Mouse (Mus musculus): ENCODE measurements around the gene Slamf9.

Gene Slamf9

GRCm38 (mm10) chr1:172514551-172515268 lies 39.6 kb downstream of the Slamf9 start:
- no peak for DNase-seq (ENCODE audit: low read depth)

- DNase-seq (ENCODE audit: low read depth): no peak
These were observed 40.2 kb downstream of the Slamf9 start for GRCm38 (mm10) chr1:172515396-172515795.

- DNase-seq (ENCODE audit: low read depth): no peak
These were observed 42.9 kb downstream of the Slamf9 start for GRCm38 (mm10) chr1:172518013-172518412.

GRCm38 (mm10) chr1:172519644-172520043 lies 44.5 kb downstream of the Slamf9 start:
- no peak for DNase-seq (ENCODE audit: low read depth)

GRCm38 (mm10) chr1:172520576-172521440 lies 45.6 kb downstream of the Slamf9 start, which contains the start of gene Cfap45:
Gene Cfap45 (plus strand): TSS chr1:172520801.
- DNase-seq (ENCODE audit: low read depth): no peak

- DNase-seq (ENCODE audit: low read depth): no peak
These were observed 47.4 kb downstream of the Slamf9 start for GRCm38 (mm10) chr1:172522524-172522923.

GRCm38 (mm10) chr1:172523699-172524101 lies 48.5 kb downstream of the Slamf9 start:
- DNase-seq (ENCODE audit: low read depth): no peak

GRCm38 (mm10) chr1:172525027-172525764 lies 50.0 kb downstream of the Slamf9 start:
- DNase-seq (ENCODE audit: low read depth): peak; percentile 80

- no peak for DNase-seq (ENCODE audit: low read depth)
These were observed 50.8 kb downstream of the Slamf9 start for GRCm38 (mm10) chr1:172525971-172526370.

- no peak for DNase-seq (ENCODE audit: low read depth)
These were observed 51.4 kb downstream of the Slamf9 start for GRCm38 (mm10) chr1:172526380-172527081.

- DNase-seq (ENCODE audit: low read depth): no peak
These were observed 52.3 kb downstream of the Slamf9 start for GRCm38 (mm10) chr1:172527431-172527830.

Data from fibroblast of lung, adult 2 months (primary cell).